Mouse (Mus musculus) layer of hippocampus, postnatal 10 days (tissue): Measurements from ENCODE around the gene Psmd13. TPM values are rescaled to one million over a fixed set of nuclear protein-coding genes. Genes with fewer than 3 reads are reported as not detected.
A peak's percentile ranks its signal among the peaks of the same experiment; 100 is the strongest.

Experiments
- DNase-seq, 2 experiments: peaks; one replicate each; pipeline ENCODE4 v3.0.0; 2021; ENCODE audit warnings: low spot score in 2 of 2
- total RNA-seq, 2 experiments: library from RNA; stranded (reverse); gene quantifications; 2 replicates each; pipeline ENCODE4 v1.2.3; 2021

Psmd13 gene
- total RNA-seq, 2 experiments from 2014 or later: 151 to 155 TPM

- peak; percentile 57 to 70 for DNase-seq
These were observed 59.7 kb downstream of the Psmd13 start, which contains the start of gene Pgghg for GRCm38 (mm10) chr7:140941222-140942051. TSS of gene Pgghg (plus strand) at chr7:140941391.

DNA sequence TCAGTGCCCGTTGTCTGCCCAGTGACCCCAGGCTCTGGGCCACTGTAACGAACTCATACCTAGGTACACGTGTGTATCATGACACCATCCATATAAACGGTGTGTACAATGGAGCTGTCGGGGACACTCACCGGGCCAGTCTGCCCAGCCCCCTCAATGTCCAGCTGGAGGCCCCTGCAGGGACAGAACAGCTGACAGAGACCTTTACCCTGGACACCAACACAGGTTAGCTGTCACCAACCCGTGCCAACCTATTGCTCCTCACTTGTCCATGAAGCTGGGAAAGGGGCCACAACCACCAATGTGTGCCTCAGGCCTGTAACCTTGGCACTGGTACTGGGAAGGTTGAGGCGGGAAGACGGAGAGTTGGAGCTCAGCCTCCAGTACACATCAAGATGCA, 60.6 kb downstream of the Psmd13 start:
- no peak for DNase-seq

- DNase-seq: no peak
These were observed 61.0 kb downstream of the Psmd13 start for GRCm38 (mm10) chr7:140942811-140943210.

DNA sequence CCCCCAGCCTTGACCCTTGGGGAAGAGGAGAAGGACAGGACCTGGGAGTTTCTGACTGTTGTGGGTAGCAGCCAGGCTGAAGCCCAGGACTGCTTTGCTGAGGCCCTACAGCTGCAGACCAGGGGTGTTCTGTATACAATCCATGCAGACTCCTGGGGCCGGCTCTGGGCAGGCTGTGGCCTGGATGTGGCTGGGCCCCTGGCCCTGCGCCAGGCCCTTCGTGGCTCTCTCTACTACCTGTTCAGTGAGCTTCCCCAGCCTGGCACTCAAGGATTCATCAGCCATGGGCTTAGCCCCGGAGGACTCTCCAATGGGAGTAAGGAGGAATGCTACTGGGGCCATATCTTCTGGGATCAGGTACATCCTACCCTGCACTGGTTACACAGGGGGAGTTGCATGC, 61.6 kb downstream of the Psmd13 start:
- DNase-seq: no peak

- no peak for DNase-seq
These were observed 62.5 kb downstream of the Psmd13 start for GRCm38 (mm10) chr7:140944236-140944635.

DNA sequence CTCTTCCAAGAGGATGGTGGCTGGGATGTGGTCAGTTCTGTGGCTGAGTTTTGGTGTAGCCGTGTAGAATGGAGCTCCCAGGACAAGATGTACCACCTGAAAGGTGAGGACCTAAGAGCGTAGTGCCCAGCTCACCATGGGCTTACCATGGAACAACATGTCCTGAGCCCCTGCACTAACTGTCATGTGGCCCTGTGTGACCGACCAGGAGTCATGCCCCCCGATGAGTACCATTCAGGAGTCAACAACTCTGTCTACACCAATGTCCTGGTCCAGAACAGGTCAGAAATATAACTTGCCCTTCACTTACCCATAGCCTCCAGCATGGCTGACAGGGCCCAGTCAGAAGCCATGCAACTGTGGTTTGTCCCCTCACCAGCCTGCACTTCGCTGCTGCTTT, 63.5 kb downstream of the Psmd13 start:
- no peak for DNase-seq

DNA sequence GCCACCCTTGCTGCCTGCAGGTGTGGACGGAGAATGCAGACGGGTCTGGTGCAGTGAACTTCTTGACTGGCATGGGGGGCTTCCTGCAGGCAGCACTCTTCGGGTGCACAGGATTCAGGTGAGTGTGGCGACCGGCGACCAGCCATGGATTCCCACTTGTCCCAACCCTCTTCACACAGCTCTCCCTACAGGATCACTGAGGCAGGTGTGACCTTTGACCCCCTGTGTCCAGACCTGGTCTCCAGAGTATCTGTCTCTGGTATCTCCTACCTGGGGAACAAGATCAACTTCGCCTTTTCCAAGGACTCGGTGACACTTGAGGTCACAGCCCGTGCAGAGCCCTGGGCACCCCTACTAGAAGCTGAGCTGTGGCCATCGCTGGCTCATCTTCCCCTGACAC, 64.5 kb downstream of the Psmd13 start:
- DNase-seq: no peak

GRCm38 (mm10) chr7:140946980-140947379, 65.2 kb downstream of the Psmd13 start:
- DNase-seq: no peak

- no peak for DNase-seq
These were observed 66.4 kb downstream of the Psmd13 start for GRCm38 (mm10) chr7:140948161-140948560.

Other genes with a start within 250 kb of the Psmd13 start
- not detected for gene Olfr53, start 235.5 kb upstream of the Psmd13 start, total RNA-seq
- under 1 TPM; 0.09 to 0.14 TPM for gene Olfr539, start 222.0 kb upstream of the Psmd13 start, total RNA-seq
- under 1 TPM in 1 of 2 experiments, not detected in 1; 0.11 TPM for gene Olfr45, start 200.0 kb upstream of the Psmd13 start, total RNA-seq
- not detected for gene Olfr541, start 184.7 kb upstream of the Psmd13 start, total RNA-seq
- gene Cyp2e1, start 118.2 kb upstream of the Psmd13 start, total RNA-seq: not detected
- gene Syce1, start 94.1 kb upstream of the Psmd13 start, total RNA-seq: not detected
- 1 to 10 TPM; 8.5 to 9.3 TPM for gene Zfp941, start 59.8 kb upstream of the Psmd13 start, total RNA-seq
- gene Urah, start 47.0 kb upstream of the Psmd13 start, total RNA-seq: 1 to 10 TPM in 1 of 2 experiments, not detected in 1; 1.2 TPM
- not detected for gene Scgb1c1, start 36.4 kb upstream of the Psmd13 start, total RNA-seq
- gene Odf3, start 34.2 kb upstream of the Psmd13 start, total RNA-seq: not detected
- under 1 TPM; 0.40 to 0.73 TPM for gene Gm45785, start 25.6 kb upstream of the Psmd13 start, total RNA-seq
- gene Ric8a, start 25.0 kb upstream of the Psmd13 start, total RNA-seq: 100 to 1,000 TPM in 1 of 2 experiments, 10 to 100 TPM in 1; 91.1 to 106 TPM
- 10 to 100 TPM; 27.2 to 28.1 TPM for gene Bet1l, start 24.4 kb upstream of the Psmd13 start, total RNA-seq
- 10 to 100 TPM; 46.0 to 48.6 TPM for gene Sirt3, start 341 bp downstream of the Psmd13 start, total RNA-seq
- not detected for gene Cox8b, start 18.5 kb downstream of the Psmd13 start, total RNA-seq
- under 1 TPM; 0.27 to 0.53 TPM for gene Nlrp6, start 38.9 kb downstream of the Psmd13 start, total RNA-seq
- 1 to 10 TPM; 4.2 to 5.0 TPM for gene Pgghg, start 59.4 kb downstream of the Psmd13 start, total RNA-seq
- gene Ifitm5, start 68.3 kb downstream of the Psmd13 start, total RNA-seq: not detected
- not detected for gene Gm45717, start 74.0 kb downstream of the Psmd13 start, total RNA-seq
- 10 to 100 TPM; 20.3 to 27.0 TPM for gene Ifitm2, start 74.0 kb downstream of the Psmd13 start, total RNA-seq
- gene Ifitm1, start 85.3 kb downstream of the Psmd13 start, total RNA-seq: 1 to 10 TPM; 3.6 to 5.5 TPM
- 10 to 100 TPM; 13.0 TPM for gene Ifitm3, start 128.8 kb downstream of the Psmd13 start, total RNA-seq
- gene Ifitm6, start 136.0 kb downstream of the Psmd13 start, total RNA-seq: not detected
- not detected for gene Gm17387, start 147.2 kb downstream of the Psmd13 start, total RNA-seq
- 100 to 1,000 TPM; 103 to 123 TPM for gene B4galnt4, start 179.1 kb downstream of the Psmd13 start, total RNA-seq
- gene Pkp3, start 196.2 kb downstream of the Psmd13 start, total RNA-seq: not detected
- gene Sigirr, start 218.6 kb downstream of the Psmd13 start, total RNA-seq: 1 to 10 TPM; 2.1 to 2.5 TPM
- gene Ano9, start 235.8 kb downstream of the Psmd13 start, total RNA-seq: not detected
- 10 to 100 TPM; 47.9 to 68.4 TPM for gene Ptdss2, start 240.4 kb downstream of the Psmd13 start, total RNA-seq